Mouse (Mus musculus): Measurements from ENCODE around the gene Naa25. TPM values are rescaled to one million over a fixed set of nuclear protein-coding genes. Genes with fewer than 3 reads are reported as not detected.

The Naa25 gene
- polyA plus RNA-seq, 2 experiments from 2014 or later: 43.2 to 54.1 TPM

GRCm38 (mm10) chr5:121453743-121454502, 56.2 kb downstream of the Naa25 start:
- ATAC-seq: no peak

GRCm38 (mm10) chr5:121454503-121454782, 56.7 kb downstream of the Naa25 start:
- ATAC-seq: no peak

- ATAC-seq: no peak
These were observed 58.0 kb downstream of the Naa25 start for GRCm38 (mm10) chr5:121455510-121456265.

- no peak for ATAC-seq
These were observed 63.8 kb downstream of the Naa25 start for GRCm38 (mm10) chr5:121461339-121462170.

GRCm38 (mm10) chr5:121462171-121462502, 64.4 kb downstream of the Naa25 start:
- ATAC-seq: no peak

GRCm38 (mm10) chr5:121462967-121463366, 65.2 kb downstream of the Naa25 start:
- ATAC-seq: no peak

- no peak for ATAC-seq
These were observed 66.0 kb downstream of the Naa25 start for GRCm38 (mm10) chr5:121463601-121464250.

- ATAC-seq: no peak
These were observed 71.8 kb downstream of the Naa25 start for GRCm38 (mm10) chr5:121469566-121469965.

GRCm38 (mm10) chr5:121472411-121472810, 74.7 kb downstream of the Naa25 start:
- ATAC-seq: no peak

- no peak for ATAC-seq
These were observed 76.9 kb downstream of the Naa25 start for GRCm38 (mm10) chr5:121474610-121475009.

- ATAC-seq: no peak
These were observed 78.3 kb downstream of the Naa25 start for GRCm38 (mm10) chr5:121476040-121476439.

GRCm38 (mm10) chr5:121477680-121478079, 79.9 kb downstream of the Naa25 start:
- peak; percentile 69 for ATAC-seq

GRCm38 (mm10) chr5:121484801-121485200, 87.1 kb downstream of the Naa25 start:
- ATAC-seq: no peak

GRCm38 (mm10) chr5:121493305-121493704, 95.6 kb downstream of the Naa25 start:
- no peak for ATAC-seq

Other genes with a start within 250 kb of the Naa25 start
- gene Ptpn11, start 206.5 kb upstream of the Naa25 start, polyA plus RNA-seq (2017; shearing (Covaris generic)): 1 to 10 TPM; 7.2 to 8.0 TPM
- gene Rpl6, start 193.5 kb upstream of the Naa25 start, polyA plus RNA-seq (2017; shearing (Covaris generic)): 1,000 to 10,000 TPM; 1,708 to 1,898 TPM
- gene Hectd4, start 177.7 kb upstream of the Naa25 start, polyA plus RNA-seq (2017; shearing (Covaris generic)): 1 to 10 TPM; 8.8 to 9.8 TPM
- 10 to 100 TPM; 37.5 to 58.0 TPM for gene Trafd1, start 12.3 kb upstream of the Naa25 start, polyA plus RNA-seq (2017; shearing (Covaris generic))
- 1 to 10 TPM in 1 of 2 experiments, under 1 TPM in 1; 0.93 to 1.3 TPM for gene Tmem116, start 54.0 kb downstream of the Naa25 start, polyA plus RNA-seq (2017; shearing (Covaris generic))
- 10 to 100 TPM; 64.9 to 80.3 TPM for gene Erp29, start 54.6 kb downstream of the Naa25 start, polyA plus RNA-seq (2017; shearing (Covaris generic))
- gene Adam1b, start 105.5 kb downstream of the Naa25 start, polyA plus RNA-seq (2017; shearing (Covaris generic)): not detected
- 1 to 10 TPM; 1.2 to 1.6 TPM for gene Adam1a, start 147.5 kb downstream of the Naa25 start, polyA plus RNA-seq (2017; shearing (Covaris generic))
- not detected for gene Gm42878, start 147.5 kb downstream of the Naa25 start, polyA plus RNA-seq (2017; shearing (Covaris generic))
- gene Mapkapk5, start 148.0 kb downstream of the Naa25 start, polyA plus RNA-seq (2017; shearing (Covaris generic)): 10 to 100 TPM; 23.5 to 32.2 TPM
- gene Aldh2, start 195.9 kb downstream of the Naa25 start, polyA plus RNA-seq (2017; shearing (Covaris generic)): 10 to 100 TPM in 1 of 2 experiments, 1 to 10 TPM in 1; 10.0 to 19.3 TPM
- gene Acad12, start 221.0 kb downstream of the Naa25 start, polyA plus RNA-seq (2017; shearing (Covaris generic)): 1 to 10 TPM; 3.1 to 4.7 TPM